In genomic region chr4:9107295-9107694, GRCm38 (mm10) we compare ENCODE assay signal across 11 mouse cellular contexts.
DNase-seq lines count a peak whose midpoint lies in the region; ATAC-seq lines count a peak whose summit lies in the region.
"Had no signal": no experiment of that assay in that cellular context is flagged by ENCODE, and none has a peak within 500 bp of the region (broad histone marks: within the 10 kb centered on the region; RNA-seq: fewer than 3 reads in every experiment).

No protein-coding gene starts in this region.

- ATAC-seq in kidney, embryonic 16.5 days (ENCODE audit: low FRiP score, low TSS enrichment): no peak
- peak; percentile 53; the same call in 1 of the 2 replicates for ATAC-seq in stomach, embryonic 16.5 days (ENCODE audit: insufficient read depth, low FRiP score)

- DNase-seq in kidney, postnatal 4 days: peak; percentile 10 to 20
- peak; percentile 97 for DNase-seq in cerebellum, adult 9-11 months
- peak; percentile 64 to 81 for DNase-seq in layer of hippocampus, adult 18-20 months (ENCODE audit: low spot score in 2 of 2)
- no peak for DNase-seq in kidney, adult 9 months
- DNase-seq in adrenal gland, postnatal 25 days: no peak
- DNase-seq in natural killer cell, adult 2 months (ENCODE audit: low spot score in 2 of 2): no peak
- DNase-seq: heart, postnatal 36 days had no signal

- H3K9ac ChIP-seq in kidney, embryonic 16.5 days (replicated peaks; ENCODE audit: low read length): no peak overlapping the region
- no peak overlapping the region for H3K9ac ChIP-seq in stomach, embryonic 16.5 days (ENCODE audit: low read length)
- H3K9ac ChIP-seq: lung, embryonic 15.5 days had no signal

- no peaks in the 10 kb centered on the region for H3K36me3 ChIP-seq in kidney, embryonic 16.5 days (ENCODE audit: insufficient read depth, low read length)
- no peaks in the 10 kb centered on the region for H3K36me3 ChIP-seq in stomach, embryonic 16.5 days (ENCODE audit: control insufficient read depth, insufficient read depth, low read length)
- H3K36me3 ChIP-seq: lung, embryonic 15.5 days had no signal

- no peak overlapping the region for H3K4me3 ChIP-seq in kidney, embryonic 16.5 days (ENCODE audit: low read length)
- H3K4me3 ChIP-seq in stomach, embryonic 16.5 days (replicated peaks; ENCODE audit: low read length): no peak overlapping the region
- H3K4me3 ChIP-seq: lung, embryonic 15.5 days; myocyte had no signal

- H3K27me3 ChIP-seq in kidney, embryonic 16.5 days (ENCODE audit: insufficient read depth, low read length): no peaks in the 10 kb centered on the region
- no peaks in the 10 kb centered on the region for H3K27me3 ChIP-seq in stomach, embryonic 16.5 days (ENCODE audit: control insufficient read depth, insufficient read depth, low read length)
- H3K27me3 ChIP-seq: lung, embryonic 15.5 days had no signal

- H3K4me2 ChIP-seq in kidney, embryonic 16.5 days (replicated peaks; ENCODE audit: low read depth, low read length): no peak overlapping the region
- no peak overlapping the region for H3K4me2 ChIP-seq in stomach, embryonic 16.5 days (ENCODE audit: low read depth, low read length)
- H3K4me2 ChIP-seq: lung, embryonic 15.5 days had no signal

- peaks cover 6% of the 10 kb centered on the region; the same call in 1 of the 2 replicates for H3K9me3 ChIP-seq in kidney, embryonic 16.5 days (ENCODE audit: low read length)
- no peaks in the 10 kb centered on the region for H3K9me3 ChIP-seq in stomach, embryonic 16.5 days (replicated peaks; ENCODE audit: control insufficient read depth, low read length)
- H3K9me3 ChIP-seq: lung, embryonic 15.5 days had no signal

- no peaks in the 10 kb centered on the region for H3K4me1 ChIP-seq in kidney, embryonic 16.5 days (ENCODE audit: insufficient read depth, low read length)
- H3K4me1 ChIP-seq in stomach, embryonic 16.5 days (ENCODE audit: control insufficient read depth, insufficient read depth, low read length): 0 out of 2 replicates have a peak, but pooled peaks cover 4% of the 10 kb centered on the region

- WGBS in kidney, embryonic 16.5 days: 60% methylated on average over 14 of the region's 14 CpGs
- 52% methylated on average over 14 of the region's 14 CpGs for WGBS in stomach, embryonic 16.5 days

- no peak overlapping the region for H3K27ac ChIP-seq in kidney, embryonic 16.5 days (ENCODE audit: low read length)
- no peak overlapping the region for H3K27ac ChIP-seq in stomach, embryonic 16.5 days (ENCODE audit: low read length)
- H3K27ac ChIP-seq: lung, embryonic 15.5 days had no signal

Comparison
In these comparisons a context has a peak if more than half of its experiments do, and no peak if none do; other contexts are left out.
1. DNase-seq: peak in kidney, postnatal 4 days (2 of 2), cerebellum, adult 9-11 months (single experiment) and layer of hippocampus, adult 18-20 months (2 of 2); none in kidney, adult 9 months (single experiment), adrenal gland, postnatal 25 days (single experiment) and natural killer cell, adult 2 months (0 of 2).